Mouse (Mus musculus) ovary, adult 2 months (tissue): ENCODE data around the gene Zfp947. TPM values are rescaled to one million over a fixed set of nuclear protein-coding genes. Genes with fewer than 3 reads are reported as not detected.

Source experiments
- polyA plus RNA-seq: library from polyadenylated mRNA; depleted of rRNA; stranded (reverse); fragments of >200 nt; gene quantifications from 2 replicates; pipeline ENCODE4 v1.2.3, GENCODE M21; 2012; rRNA removed

The Zfp947 gene
- 0.05 and 0.08 TPM in 2 replicates for polyA plus RNA-seq

DNA sequence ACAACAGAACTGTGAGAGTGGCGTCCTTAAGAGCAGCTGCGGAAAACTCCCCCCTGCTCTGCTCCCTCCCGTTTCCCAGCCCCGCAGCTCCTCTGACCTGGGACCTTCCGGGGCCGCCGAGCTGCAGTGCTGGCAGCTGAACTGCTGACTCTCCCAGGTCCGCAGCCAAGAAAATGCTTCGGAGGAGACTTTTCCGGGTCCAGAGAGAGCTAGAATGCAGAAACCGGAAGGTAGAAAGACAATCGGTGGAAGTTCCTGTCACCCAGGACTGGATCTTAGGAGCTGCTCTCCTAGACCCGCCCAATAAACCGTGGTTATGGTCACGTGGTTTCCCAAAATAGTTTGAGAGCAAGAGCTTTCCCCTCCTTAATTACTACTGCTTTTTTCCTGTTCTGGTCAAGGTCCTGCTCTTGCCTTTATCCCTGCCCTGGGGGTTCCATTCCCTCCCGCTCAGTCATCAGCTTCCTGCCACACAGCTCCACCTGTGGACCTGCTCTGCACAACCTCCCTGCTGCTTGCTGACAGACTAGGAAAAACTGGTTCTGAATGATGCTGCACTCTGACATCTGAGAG is at the start of gene Zfp947:
Gene Zfp947 (minus strand): TSS at position 469 of the 573 bp plus-strand sequence.

Other genes starting within 250 kb of the Zfp947 start
- gene Zfp942, start 203.7 kb downstream of the Zfp947 start, polyA plus RNA-seq: 1.4 and 2.0 TPM in 2 replicates
- gene Zfp943, start 203.6 kb downstream of the Zfp947 start, polyA plus RNA-seq: 2.6 and 2.8 TPM in 2 replicates
- 0.06 and 0.07 TPM in 2 replicates for gene Zfp994, start 59.4 kb upstream of the Zfp947 start, polyA plus RNA-seq
- gene CT030661.1, start 148.6 kb upstream of the Zfp947 start, polyA plus RNA-seq: 0.35 and 0.36 TPM in 2 replicates
- gene Zfp944, start 195.2 kb upstream of the Zfp947 start, polyA plus RNA-seq: 2.2 and 3.1 TPM in 2 replicates
- gene Zfp758, start 195.3 kb upstream of the Zfp947 start, polyA plus RNA-seq: 0.24 and 0.37 TPM in 2 replicates